Mouse (Mus musculus): ENCODE results near the gene Ptov1. TPM values are rescaled to one million over a fixed set of nuclear protein-coding genes. Genes with fewer than 3 reads are reported as not detected.

Gene Ptov1
- polyA plus RNA-seq, 1 experiment = 298 TPM

GRCm38 (mm10) chr7:44862434-44862833 is 7.2 kb downstream of the Ptov1 start:
- Histone ChIP-seq H3K4me3 (no peak overlapping the region), H3K79me2 (ENCODE audit: control insufficient read depth, insufficient read depth) (peaks cover 41% of the 10 kb centered on the region), H3ac (ENCODE audit: control insufficient read depth, insufficient read length) (no peak overlapping the region), H3K4me2 (ENCODE audit: low read depth) (no peak overlapping the region), H3K27me3 (ENCODE audit: control insufficient read depth, insufficient read depth, insufficient read length) (no peaks in the 10 kb centered on the region), H3K36me3 (ENCODE audit: control insufficient read depth, insufficient read depth) (peaks cover 5% of the 10 kb centered on the region)
- TF ChIP-seq POLR2AphosphoS2 (IDR thresholded peaks at IDR 0.05; ENCODE audit: insufficient read length, low read depth) = no peak
- no peak for TF ChIP-seq REST (IDR thresholded peaks at IDR 0.05; ENCODE audit: insufficient read depth, insufficient read length)
- TF ChIP-seq E2F4 (IDR thresholded peaks at IDR 0.05; ENCODE audit: insufficient read depth) = no peak
- TF ChIP-seq USF1 (IDR thresholded peaks at IDR 0.05; ENCODE audit: low read depth) = no peak
- TF ChIP-seq MYOD1 (IDR thresholded peaks at IDR 0.05; ENCODE audit: control insufficient read depth in 1 of 3, insufficient read length in 2 of 3, low read depth in 2 of 3) = no peak
- no peak for TF ChIP-seq TCF12 (IDR thresholded peaks at IDR 0.05; ENCODE audit: insufficient read depth, poor library complexity, severe bottlenecking)
- no peak for TF ChIP-seq MYOG (IDR thresholded peaks at IDR 0.05; ENCODE audit: control insufficient read depth in 1 of 3, insufficient read depth in 1 of 3, insufficient read length in 2 of 3, low read depth in 2 of 3)
- TF ChIP-seq POLR2A (IDR thresholded peaks at IDR 0.05; ENCODE audit: insufficient read length, low read depth) = no peak
- TF ChIP-seq TCF3 (IDR thresholded peaks at IDR 0.05; ENCODE audit: insufficient read length, low read depth) = no peak
- TF ChIP-seq MAX (IDR thresholded peaks at IDR 0.05; ENCODE audit: low read depth) = no peak
- TF ChIP-seq CEBPB (IDR thresholded peaks at IDR 0.05; ENCODE audit: insufficient read depth, poor library complexity, severe bottlenecking) = no peak
- TF ChIP-seq SRF (IDR thresholded peaks at IDR 0.05; ENCODE audit: control insufficient read depth, insufficient read length, low read depth) = no peak

- Histone ChIP-seq H3K27me3 (ENCODE audit: control insufficient read depth, insufficient read depth, insufficient read length) (no peaks in the 10 kb centered on the region), H3K4me2 (ENCODE audit: low read depth) (no peak overlapping the region), H3K4me3 (no peak overlapping the region), H3K36me3 (ENCODE audit: control insufficient read depth, insufficient read depth) (peaks cover 5% of the 10 kb centered on the region), H3ac (ENCODE audit: control insufficient read depth, insufficient read length) (no peak overlapping the region), H3K79me2 (ENCODE audit: control insufficient read depth, insufficient read depth) (peaks cover 31% of the 10 kb centered on the region)
- TF ChIP-seq POLR2AphosphoS2 (IDR thresholded peaks at IDR 0.05; ENCODE audit: insufficient read length, low read depth) (peak; percentile 22), TCF12 (IDR thresholded peaks at IDR 0.05; ENCODE audit: insufficient read depth, poor library complexity, severe bottlenecking) (no peak), MYOD1 (IDR thresholded peaks at IDR 0.05; ENCODE audit: control insufficient read depth in 1 of 3, insufficient read length in 2 of 3, low read depth in 2 of 3) (no peak)
Observed at GRCm38 (mm10) chr7:44861429-44861816, 8.2 kb downstream of the Ptov1 start.

DNA sequence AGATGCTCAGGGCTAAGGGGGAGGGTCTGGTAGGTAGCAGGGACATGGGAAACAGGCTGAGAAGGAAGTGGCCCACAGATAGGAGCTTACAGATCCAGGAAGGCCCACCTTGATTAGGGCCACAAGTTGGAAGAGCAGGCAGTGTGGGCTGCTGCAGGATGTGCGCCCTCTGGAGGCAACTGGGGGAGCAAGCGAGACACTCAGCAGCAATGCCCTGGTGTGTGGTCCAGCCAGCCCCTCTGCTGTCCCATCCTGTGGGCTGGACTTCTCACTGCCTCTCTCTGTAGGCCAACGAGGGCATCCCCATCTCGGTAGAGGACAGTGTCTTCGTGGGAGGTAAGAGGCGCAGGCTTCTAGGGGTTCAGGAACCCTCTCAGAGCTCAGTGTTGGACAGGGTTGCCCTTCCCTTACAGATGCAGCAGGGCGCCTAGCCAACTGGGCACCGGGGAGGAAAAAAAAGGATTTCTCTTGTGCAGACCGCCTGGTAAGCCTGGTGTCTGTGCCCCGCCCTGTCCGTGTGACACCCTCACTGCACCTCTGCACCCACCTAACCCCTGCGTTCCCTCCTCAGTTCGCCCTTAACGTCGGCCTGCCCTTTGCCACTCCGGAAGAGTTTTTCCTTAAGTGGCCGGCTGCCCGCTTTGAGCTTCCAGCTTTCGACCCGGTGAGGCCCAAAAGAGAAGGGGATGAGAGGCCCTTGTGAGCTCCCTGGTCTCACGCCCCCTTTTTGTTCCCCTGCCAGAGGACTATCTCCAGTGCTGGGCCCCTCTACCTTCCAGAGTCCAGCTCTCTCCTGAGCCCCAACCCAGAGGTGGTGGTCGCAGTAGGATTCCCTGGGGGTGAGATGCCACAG is 8.8 kb downstream of the Ptov1 start:
- TF ChIP-seq POLR2AphosphoS2 (IDR thresholded peaks at IDR 0.05; ENCODE audit: insufficient read length, low read depth) = peak; percentile 56
- no peak for TF ChIP-seq REST (IDR thresholded peaks at IDR 0.05; ENCODE audit: insufficient read depth, insufficient read length)
- no peak overlapping the region for H3ac ChIP-seq (ENCODE audit: control insufficient read depth, insufficient read length)
- H3K4me2 ChIP-seq (ENCODE audit: low read depth) = no peak overlapping the region
- H3K36me3 ChIP-seq (ENCODE audit: control insufficient read depth, insufficient read depth) = peaks cover 5% of the 10 kb centered on the region
- no peaks in the 10 kb centered on the region for H3K27me3 ChIP-seq (ENCODE audit: control insufficient read depth, insufficient read depth, insufficient read length)
- peaks cover 26% of the 10 kb centered on the region for H3K79me2 ChIP-seq (ENCODE audit: control insufficient read depth, insufficient read depth)
- no peak overlapping the region for H3K4me3 ChIP-seq

- no peak overlapping the region for H3K4me2 ChIP-seq (ENCODE audit: low read depth)
- H3ac ChIP-seq (ENCODE audit: control insufficient read depth, insufficient read length) = no peak overlapping the region
- H3K4me3 ChIP-seq = no peak overlapping the region
- peaks cover 5% of the 10 kb centered on the region for H3K36me3 ChIP-seq (ENCODE audit: control insufficient read depth, insufficient read depth)
- no peaks in the 10 kb centered on the region for H3K27me3 ChIP-seq (ENCODE audit: control insufficient read depth, insufficient read depth, insufficient read length)
- H3K79me2 ChIP-seq (ENCODE audit: control insufficient read depth, insufficient read depth) = peaks cover 17% of the 10 kb centered on the region
- TF ChIP-seq CEBPB (IDR thresholded peaks at IDR 0.05; ENCODE audit: insufficient read depth, poor library complexity, severe bottlenecking) (no peak), MAX (IDR thresholded peaks at IDR 0.05; ENCODE audit: low read depth) (no peak), REST (IDR thresholded peaks at IDR 0.05; ENCODE audit: insufficient read depth, insufficient read length) (no peak), POLR2AphosphoS2 (IDR thresholded peaks at IDR 0.05; ENCODE audit: insufficient read length, low read depth) (no peak), TCF3 (IDR thresholded peaks at IDR 0.05; ENCODE audit: insufficient read length, low read depth) (no peak), SRF (IDR thresholded peaks at IDR 0.05; ENCODE audit: control insufficient read depth, insufficient read length, low read depth) (no peak), USF1 (IDR thresholded peaks at IDR 0.05; ENCODE audit: low read depth) (no peak), TCF12 (IDR thresholded peaks at IDR 0.05; ENCODE audit: insufficient read depth, poor library complexity, severe bottlenecking) (no peak), POLR2A (IDR thresholded peaks at IDR 0.05; ENCODE audit: insufficient read length, low read depth) (no peak), MYOD1 (IDR thresholded peaks at IDR 0.05; ENCODE audit: control insufficient read depth in 1 of 3, insufficient read length in 2 of 3, low read depth in 2 of 3) (no peak), E2F4 (IDR thresholded peaks at IDR 0.05; ENCODE audit: insufficient read depth) (no peak), MYOG (IDR thresholded peaks at IDR 0.05; ENCODE audit: control insufficient read depth in 1 of 3, insufficient read depth in 1 of 3, insufficient read length in 2 of 3, low read depth in 2 of 3) (no peak)
Observed at GRCm38 (mm10) chr7:44859896-44860295, 9.7 kb downstream of the Ptov1 start.

- peak overlapping the region; percentile 64 for H3K4me3 ChIP-seq
- no peaks in the 10 kb centered on the region for H3K27me3 ChIP-seq (ENCODE audit: control insufficient read depth, insufficient read depth, insufficient read length)
- peaks cover 5% of the 10 kb centered on the region for H3K79me2 ChIP-seq (ENCODE audit: control insufficient read depth, insufficient read depth)
- H3K4me2 ChIP-seq (ENCODE audit: low read depth) = peak overlapping the region; percentile 84
- H3ac ChIP-seq (ENCODE audit: control insufficient read depth, insufficient read length) = peak overlapping the region; percentile 53
- no peak for TF ChIP-seq REST (IDR thresholded peaks at IDR 0.05; ENCODE audit: insufficient read depth, insufficient read length)
- peak; percentile 28 for TF ChIP-seq POLR2A (IDR thresholded peaks at IDR 0.05; ENCODE audit: insufficient read length, low read depth)
- H3K36me3 ChIP-seq (ENCODE audit: control insufficient read depth, insufficient read depth) = peaks cover 5% of the 10 kb centered on the region
Observed at GRCm38 (mm10) chr7:44857905-44858304, 11.7 kb downstream of the Ptov1 start.

All from myocyte (in vitro differentiated cells).